Mouse (Mus musculus): Measurements from ENCODE around the gene Crlf1.

GRCm38 (mm10) chr8:70467229-70467725, 25.7 kb upstream of the Crlf1 start:
- no peak for TF ChIP-seq CTCF (IDR thresholded peaks at IDR 0.05; ENCODE audit: borderline replicate concordance, control insufficient read depth, extremely low read depth, insufficient read depth, low read length, poor library complexity)
- TF ChIP-seq POLR2A (IDR thresholded peaks at IDR 0.05; ENCODE audit: control insufficient read depth, extremely low read depth, insufficient read depth, low read length, poor library complexity), result no peak
